Mouse (Mus musculus): ENCODE data around the gene Plscr5. TPM values are rescaled to one million over a fixed set of nuclear protein-coding genes. Genes with fewer than 3 reads are reported as not detected.

Gene Plscr5
- polyA plus RNA-seq (2021; fragmentation: Nextera tagmentation), result not detected in 2 replicates
- long read RNA-seq, experiment 1, result 0 reads
- long read RNA-seq, experiment 2, result 0 reads

DNA sequence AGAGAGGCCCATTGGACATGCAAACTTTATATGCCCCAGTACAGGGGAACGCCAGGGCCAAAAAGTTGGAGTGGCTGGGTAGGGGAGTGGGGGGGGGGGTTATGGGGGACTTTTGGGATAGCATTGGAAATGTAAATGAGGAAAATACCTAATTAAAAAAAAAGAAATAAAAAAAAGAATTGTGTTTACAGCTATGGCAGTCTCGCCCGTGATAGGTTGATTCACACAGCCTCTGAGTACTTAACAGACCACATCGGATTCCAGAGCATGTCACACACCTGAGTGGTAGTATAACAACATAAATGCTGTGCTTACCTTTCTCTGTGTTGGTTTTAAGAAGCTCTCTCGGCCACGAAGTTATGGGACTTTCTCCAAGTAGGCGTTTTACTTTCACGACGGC, at the start of gene Plscr5:
Gene Plscr5 (plus strand): TSS at position 301 of the 400 bp plus-strand sequence.

DNA sequence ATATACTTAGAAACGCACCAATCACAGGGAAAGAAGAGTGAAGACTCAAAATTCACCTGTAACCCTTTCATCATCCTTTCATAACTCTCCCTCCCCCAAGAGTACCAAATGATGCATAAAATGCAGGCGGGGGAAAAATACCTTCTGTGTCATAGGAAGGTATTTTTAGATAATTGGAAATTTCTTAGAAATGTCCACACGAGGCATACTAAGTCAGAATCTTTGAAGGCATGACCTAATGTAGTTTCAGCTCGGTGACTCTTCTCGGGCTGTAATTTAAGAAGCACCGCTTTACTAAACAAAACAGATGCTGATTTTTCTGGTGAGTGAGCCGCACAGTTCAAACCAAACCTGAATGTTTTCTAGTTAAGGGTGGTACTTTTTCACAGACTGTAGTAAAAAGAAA, 56.7 kb downstream of the Plscr5 start, which contains the start of gene Plscr1:
Gene Plscr1 (plus strand): TSS at position 304 of the 406 bp plus-strand sequence.

Other genes starting within 250 kb of the Plscr5 start
- 2.3 and 2.4 TPM in 2 replicates for gene Plscr1, start 56.8 kb downstream of the Plscr5 start, polyA plus RNA-seq (2021; fragmentation: Nextera tagmentation)
- gene Plscr2, start 82.7 kb downstream of the Plscr5 start, polyA plus RNA-seq (2021; fragmentation: Nextera tagmentation), result 1.8 and 2.1 TPM in 2 replicates
- not detected in 2 replicates for gene 1700057G04Rik, start 116.4 kb downstream of the Plscr5 start, polyA plus RNA-seq (2021; fragmentation: Nextera tagmentation)

All from left cerebral cortex, adult 6 months (tissue).